Mouse (Mus musculus) stomach, embryonic 15.5 days (tissue): Measurements from ENCODE around the gene Dguok. TPM values are rescaled to one million over a fixed set of nuclear protein-coding genes. Genes with fewer than 3 reads are reported as not detected.

Experiments used
- ATAC-seq: fragments of 200-750 bp; cut with Nextera tagmentation; 2 replicates; pipeline ENCODE4 v1.8.0; 2017; ENCODE audit warnings: low read depth, moderate number of reproducible peaks, moderate TSS enrichment; ENCODE audit not compliant: insufficient read depth, low FRiP score
- H3K27ac ChIP-seq: fragments of 300-500 bp; sonication (generic); 2 replicates; pipeline ENCODE4 v1.5.1; 2015; ENCODE audit warnings: mild to moderate bottlenecking, inconsistent platforms
- H3K27me3 ChIP-seq: fragments of 300-500 bp; sonication (generic); replicated peaks from 2 replicates; pipeline ENCODE4 v1.6.1; 2015; ENCODE audit warnings: inconsistent platforms
- H3K36me3 ChIP-seq: fragments of 300-500 bp; sonication (generic); 2 replicates; pipeline ENCODE4 v1.6.1; 2015; ENCODE audit warnings: inconsistent platforms
- H3K4me1 ChIP-seq: fragments of 300-500 bp; sonication (generic); 2 replicates; pipeline ENCODE4 v1.6.1; 2015; ENCODE audit warnings: inconsistent platforms
- H3K4me2 ChIP-seq: fragments of 300-500 bp; sonication (generic); 2 replicates; pipeline ENCODE4 v1.6.1; 2015; ENCODE audit warnings: mild to moderate bottlenecking, inconsistent platforms
- H3K4me3 ChIP-seq: fragments of 300-500 bp; sonication (generic); replicated peaks from 2 replicates; pipeline ENCODE4 v1.5.1; 2015; ENCODE audit warnings: inconsistent platforms
- H3K9ac ChIP-seq: fragments of 300-500 bp; sonication (generic); 2 replicates; pipeline ENCODE4 v1.6.1; 2015; ENCODE audit warnings: inconsistent platforms
- H3K9me3 ChIP-seq: fragments of 300-500 bp; sonication (generic); 2 replicates; pipeline ENCODE4 v1.6.1; 2016; ENCODE audit warnings: inconsistent platforms
- WGBS: fragments of 180-500 bp; shearing (Covaris S2); methylation state at CpG from one replicate; pipeline ENCODE4 v1.1.7; 2015; 5-methylcytosine and 5-hydroxymethylcytosine counted together
- polyA plus RNA-seq: library from polyadenylated mRNA; unstranded; fragments of >200 nt; fragmentation: Nextera tagmentation; extraction: Ambion mirVana; gene quantifications from 2 replicates; pipeline ENCODE4 v1.2.1, GENCODE M21; 2015

The Dguok gene
- polyA plus RNA-seq, 1 experiment from 2014 or later, result 76.2 TPM

DNA sequence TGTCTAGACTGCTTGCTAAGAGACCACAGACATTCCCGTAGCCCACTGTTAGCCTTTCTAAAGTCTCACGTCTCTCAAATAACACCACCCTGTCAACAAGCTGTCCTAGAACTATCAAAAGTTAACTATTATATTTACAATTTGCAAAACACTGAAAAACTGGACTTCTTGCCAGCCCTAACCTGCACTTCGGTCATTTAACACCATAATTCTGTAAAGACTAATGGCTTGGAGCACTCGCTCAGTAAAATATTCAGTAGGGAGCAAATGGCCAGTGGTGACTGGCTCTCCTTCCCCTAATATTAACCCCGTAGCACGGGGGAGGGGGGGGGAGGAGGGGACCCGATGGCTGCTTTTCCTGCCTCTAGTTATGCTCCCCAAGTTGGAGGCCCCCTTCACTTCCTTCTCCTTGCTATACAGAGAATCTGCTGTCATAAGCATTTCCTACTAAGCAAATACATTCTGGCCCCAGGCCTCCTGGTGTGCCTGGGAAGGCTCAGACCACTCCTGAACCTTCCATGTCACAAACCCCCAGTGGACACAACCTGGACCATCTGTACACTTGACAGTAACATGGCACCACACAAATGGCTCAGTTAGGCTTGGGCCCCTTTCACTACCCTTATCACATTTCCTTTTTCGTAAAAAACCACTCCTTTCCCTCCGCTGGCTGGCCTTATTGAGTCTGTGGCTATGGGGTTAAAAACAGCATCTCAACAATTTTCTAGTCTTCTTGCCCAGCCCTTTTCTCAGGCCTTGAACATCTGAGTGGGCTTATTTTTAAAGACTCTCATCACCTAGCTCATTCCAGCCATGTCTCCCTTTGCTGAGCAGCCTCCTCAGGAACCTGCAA lies 56.1 kb downstream of the Dguok start:
- peaks cover 64% of the 10 kb centered on the region for H3K4me1 ChIP-seq
- H3K9ac ChIP-seq, result no peak overlapping the region
- H3K27me3 ChIP-seq, result no peaks in the 10 kb centered on the region
- H3K4me2 ChIP-seq, result 0 out of 2 replicates have a peak overlapping the region, but pooled peaks have one; percentile 21
- WGBS, result 42% methylated on average over 9 of the region's 9 CpGs
- H3K36me3 ChIP-seq, result no peaks in the 10 kb centered on the region; the same call in 1 of the 2 replicates
- H3K9me3 ChIP-seq, result no peaks in the 10 kb centered on the region
- no peak for ATAC-seq
- H3K4me3 ChIP-seq, result no peak overlapping the region
- H3K27ac ChIP-seq, result peak overlapping the region; percentile 51; the same call in 1 of the 2 replicates

DNA sequence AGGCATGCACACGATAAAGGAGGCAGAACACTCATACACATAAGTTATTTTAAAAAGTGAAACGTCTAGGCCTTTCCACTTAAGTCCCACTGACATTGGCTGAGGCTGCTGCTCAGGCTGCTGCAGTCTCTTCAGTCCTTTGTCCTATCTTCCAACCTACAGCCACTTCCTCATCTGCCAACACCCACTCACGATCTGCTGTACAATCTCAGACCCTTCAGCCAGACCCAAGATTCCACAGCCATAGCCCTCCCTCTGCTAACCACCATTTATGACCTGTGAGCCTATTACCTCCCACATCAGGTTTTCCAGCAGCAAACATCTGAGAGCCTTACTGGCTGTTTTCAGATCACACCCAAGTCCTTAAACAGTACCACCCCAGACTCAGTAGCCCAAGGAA lies 57.3 kb downstream of the Dguok start:
- H3K4me1 ChIP-seq, result peaks cover 61% of the 10 kb centered on the region
- WGBS, result 39% methylated on average over 3 of the region's 3 CpGs
- H3K27me3 ChIP-seq, result no peaks in the 10 kb centered on the region
- no peaks in the 10 kb centered on the region; the same call in 1 of the 2 replicates for H3K36me3 ChIP-seq
- H3K27ac ChIP-seq, result 0 out of 2 replicates have a peak overlapping the region, but pooled peaks have one; percentile 51
- H3K4me3 ChIP-seq, result no peak overlapping the region
- no peak overlapping the region for H3K4me2 ChIP-seq
- ATAC-seq, result no peak
- no peak overlapping the region for H3K9ac ChIP-seq
- H3K9me3 ChIP-seq, result no peaks in the 10 kb centered on the region

DNA sequence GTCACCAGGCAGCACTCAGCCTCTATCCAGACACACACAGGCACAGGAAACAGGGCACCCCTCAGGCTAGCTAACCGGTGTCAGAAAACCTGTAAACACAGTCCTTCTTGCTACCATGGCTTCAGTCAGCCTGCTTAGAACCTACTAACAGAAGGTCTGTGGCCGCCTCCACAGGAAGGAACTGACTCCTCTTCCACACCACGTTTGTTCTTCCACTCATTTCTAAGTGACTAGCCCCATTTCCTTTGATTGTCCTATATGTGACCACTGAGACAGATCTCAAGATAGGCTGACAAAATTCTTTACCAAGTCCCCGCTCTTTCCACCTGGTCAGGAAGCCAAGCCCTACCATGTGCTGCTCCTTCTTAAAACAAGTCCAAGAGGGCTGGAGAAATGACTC lies 57.9 kb downstream of the Dguok start:
- no peak overlapping the region for H3K4me2 ChIP-seq
- no peak overlapping the region for H3K9ac ChIP-seq
- no peak overlapping the region for H3K27ac ChIP-seq

GRCm38 (mm10) chr6:83447031-83447430 lies 59.7 kb downstream of the Dguok start:
- 67% methylated on average over 7 of the region's 7 CpGs for WGBS
- Histone ChIP-seq H3K4me3 (no peak overlapping the region), H3K9me3 (no peaks in the 10 kb centered on the region), H3K9ac (no peak overlapping the region), H3K4me2 (no peak overlapping the region), H3K27ac (no peak overlapping the region), H3K36me3 (no peaks in the 10 kb centered on the region; the same call in 1 of the 2 replicates), H3K4me1 (peaks cover 63% of the 10 kb centered on the region), H3K27me3 (no peaks in the 10 kb centered on the region)
- ATAC-seq, result no peak

More for the DNA sequence above, 57.9 kb downstream of the Dguok start:
- H3K9me3 ChIP-seq, result no peaks in the 10 kb centered on the region
- peaks cover 61% of the 10 kb centered on the region for H3K4me1 ChIP-seq
- H3K36me3 ChIP-seq, result no peaks in the 10 kb centered on the region; the same call in 1 of the 2 replicates
- no peaks in the 10 kb centered on the region for H3K27me3 ChIP-seq
- H3K4me3 ChIP-seq, result no peak overlapping the region
- no peak for ATAC-seq
- 70% methylated on average over 4 of the region's 4 CpGs for WGBS

DNA sequence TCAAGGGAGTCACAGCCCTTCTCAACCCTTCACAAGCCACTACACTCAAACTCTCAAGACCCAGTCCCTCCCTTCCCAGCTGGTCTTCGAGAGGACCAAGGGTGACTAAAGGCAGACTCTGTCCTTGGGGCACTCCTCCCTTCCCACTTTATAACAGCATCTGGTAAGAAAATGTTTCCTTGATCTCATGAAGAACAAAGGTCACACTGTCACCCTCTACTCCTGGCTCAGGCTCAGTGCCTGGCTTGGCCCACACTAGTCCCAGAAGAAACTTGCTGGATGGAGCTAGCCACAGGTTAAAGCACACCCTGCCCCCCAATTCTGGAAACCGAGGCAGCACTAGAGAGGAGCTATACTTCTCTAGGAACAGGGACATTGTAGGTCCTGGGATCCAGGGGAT lies 61.0 kb downstream of the Dguok start:
- Histone ChIP-seq H3K27me3 (no peaks in the 10 kb centered on the region), H3K9me3 (no peaks in the 10 kb centered on the region), H3K4me1 (peaks cover 55% of the 10 kb centered on the region), H3K4me2 (no peak overlapping the region), H3K27ac (no peak overlapping the region), H3K4me3 (no peak overlapping the region), H3K36me3 (no peaks in the 10 kb centered on the region; the same call in 1 of the 2 replicates), H3K9ac (no peak overlapping the region)
- no peak for ATAC-seq
- WGBS, result 88% methylated on average over 2 of the region's 2 CpGs

GRCm38 (mm10) chr6:83443441-83444340 lies 63.1 kb downstream of the Dguok start:
- peak overlapping the region; percentile 16; the same call in 1 of the 2 replicates for H3K4me3 ChIP-seq
- H3K9ac ChIP-seq, result no peak overlapping the region
- no peaks in the 10 kb centered on the region for H3K9me3 ChIP-seq

DNA sequence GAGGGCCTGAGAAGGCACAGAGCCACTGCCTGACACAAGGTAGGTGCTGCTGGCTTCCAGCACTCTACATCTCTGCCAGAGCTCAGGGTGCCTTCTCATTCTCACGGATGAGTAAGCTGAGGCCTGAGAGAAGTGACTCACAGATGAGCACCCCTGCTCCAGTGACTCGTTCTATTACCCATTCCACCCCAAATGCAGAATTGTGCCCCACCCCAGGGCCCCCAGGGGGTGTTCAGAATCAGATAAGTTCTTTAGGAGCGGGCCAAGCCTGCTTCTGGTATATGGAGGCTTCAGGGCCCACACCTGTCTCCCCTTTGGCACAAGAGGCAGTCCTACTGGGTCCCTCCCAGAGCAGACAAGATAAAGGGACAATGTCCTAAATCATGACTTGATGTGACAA lies 64.1 kb downstream of the Dguok start:
- no peaks in the 10 kb centered on the region; the same call in 1 of the 2 replicates for H3K36me3 ChIP-seq
- peak overlapping the region; percentile 65; the same call in 1 of the 2 replicates for H3K4me3 ChIP-seq
- no peaks in the 10 kb centered on the region for H3K27me3 ChIP-seq
- peaks cover 71% of the 10 kb centered on the region for H3K4me1 ChIP-seq
- H3K9me3 ChIP-seq, result no peaks in the 10 kb centered on the region
- peak overlapping the region; percentile 84 for H3K4me2 ChIP-seq
- peak overlapping the region; percentile 96 for H3K27ac ChIP-seq
- no peak for ATAC-seq
- H3K9ac ChIP-seq, result no peak overlapping the region
- 42% methylated on average over 3 of the region's 3 CpGs for WGBS

More at GRCm38 (mm10) chr6:83443441-83444340, 63.1 kb downstream of the Dguok start:
- peak; percentile 64 for ATAC-seq
- no peaks in the 10 kb centered on the region for H3K27me3 ChIP-seq
- H3K27ac ChIP-seq, result peak overlapping the region; percentile 96
- no peaks in the 10 kb centered on the region; the same call in 1 of the 2 replicates for H3K36me3 ChIP-seq
- 7% methylated on average over 13 of the region's 13 CpGs for WGBS
- peaks cover 61% of the 10 kb centered on the region for H3K4me1 ChIP-seq
- H3K4me2 ChIP-seq, result peak overlapping the region; percentile 84

DNA sequence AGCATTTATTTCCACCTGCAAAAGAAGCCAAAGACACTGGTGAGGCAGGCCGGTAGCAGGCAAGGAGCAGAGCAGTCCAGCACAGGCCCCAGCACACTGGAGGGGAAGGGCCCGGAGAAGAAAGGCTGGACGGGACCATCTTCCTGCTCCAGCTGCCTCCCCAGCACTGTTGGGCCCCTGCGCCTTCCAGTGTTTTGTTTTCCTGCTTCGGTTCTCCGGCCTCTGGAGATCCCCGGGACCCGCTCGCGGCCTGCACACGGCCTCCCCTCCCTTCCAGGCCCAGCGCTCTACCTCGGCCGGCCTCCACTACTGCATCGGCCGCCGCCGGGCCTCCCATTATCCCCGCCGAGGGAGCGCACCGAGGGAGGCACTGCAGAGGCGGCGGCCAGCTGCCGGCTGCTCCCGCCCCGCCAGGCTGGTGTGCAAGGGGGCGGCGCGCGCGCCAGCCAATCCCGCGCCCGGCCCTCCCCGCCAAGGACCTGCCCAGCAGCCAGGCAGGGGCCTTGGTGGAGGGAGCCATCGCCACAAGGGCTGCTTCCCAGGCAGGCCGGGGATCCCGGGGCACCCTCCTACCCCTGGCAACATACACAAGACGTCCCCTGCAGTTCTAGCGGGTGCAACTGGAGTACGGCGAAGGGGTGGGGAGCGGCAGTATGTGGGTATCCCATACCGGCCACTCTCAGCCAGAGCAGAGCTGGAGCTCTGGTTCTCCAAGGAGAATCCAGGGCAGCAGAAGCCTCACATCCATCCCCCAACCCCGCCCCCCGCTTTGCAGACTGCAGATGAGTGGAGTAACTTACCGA lies 65.3 kb downstream of the Dguok start:
- Histone ChIP-seq H3K9ac (peak overlapping the region; percentile 76), H3K9me3 (no peaks in the 10 kb centered on the region), H3K4me1 (peaks cover 68% of the 10 kb centered on the region), H3K27me3 (no peaks in the 10 kb centered on the region), H3K36me3 (no peaks in the 10 kb centered on the region), H3K4me2 (peak overlapping the region; percentile 84), H3K27ac (peak overlapping the region; percentile 96), H3K4me3 (peak overlapping the region; percentile 65)
- peak; percentile 90 for ATAC-seq
- WGBS, result under 1% methylated on average over 46 of the region's 48 CpGs

GRCm38 (mm10) chr6:83440510-83441258 lies 66.1 kb downstream of the Dguok start:
- ATAC-seq, result peak; percentile 5; the same call in 1 of the 2 replicates
- peaks cover 71% of the 10 kb centered on the region for H3K4me1 ChIP-seq
- WGBS, result 5% methylated on average over 25 of the region's 26 CpGs

GRCm38 (mm10) chr6:83440197-83440509 lies 66.6 kb downstream of the Dguok start:
- Histone ChIP-seq H3K27me3 (no peaks in the 10 kb centered on the region), H3K36me3 (no peaks in the 10 kb centered on the region), H3K4me1 (peaks cover 76% of the 10 kb centered on the region), H3K9ac (0 out of 2 replicates have a peak overlapping the region, but pooled peaks have one; percentile 6), H3K9me3 (no peaks in the 10 kb centered on the region), H3K27ac (peak overlapping the region; percentile 96; the same call in 1 of the 2 replicates), H3K4me2 (peak overlapping the region; percentile 84), H3K4me3 (peak overlapping the region; percentile 65)
- WGBS, result 37% methylated on average over 3 of the region's 3 CpGs
- ATAC-seq, result no peak

More at GRCm38 (mm10) chr6:83440510-83441258, 66.1 kb downstream of the Dguok start:
- H3K4me2 ChIP-seq, result peak overlapping the region; percentile 84
- H3K36me3 ChIP-seq, result no peaks in the 10 kb centered on the region
- peak overlapping the region; percentile 76 for H3K9ac ChIP-seq
- peak overlapping the region; percentile 65 for H3K4me3 ChIP-seq
- H3K27me3 ChIP-seq, result no peaks in the 10 kb centered on the region
- peak overlapping the region; percentile 96 for H3K27ac ChIP-seq
- H3K9me3 ChIP-seq, result no peaks in the 10 kb centered on the region
